Mouse (Mus musculus): ENCODE data around the gene Gabarapl1. TPM values are rescaled to one million over a fixed set of nuclear protein-coding genes. Genes with fewer than 3 reads are reported as not detected.
A peak's percentile ranks its signal among the peaks of the same experiment; 100 is the strongest.
"Not testable (repeated sequence)": the region's sequence is repeated elsewhere in the genome, so short reads cannot be mapped to it uniquely, and the experiment has no call there.

Gene Gabarapl1
- total RNA-seq (2021): 100 to 1,000 TPM; 576 to 580 TPM
- long read RNA-seq, experiment 1, transcript Gabarapl1-201 (4 exons, 1,820 nt): major isoform, 466 of 1,530 reads
- long read RNA-seq, experiment 1, partial matches to known transcripts: 1,060 of 1,530 reads
- long read RNA-seq, experiment 1, other reads (novel, unspliced or antisense): 2 of 1,530 reads
- long read RNA-seq, experiment 2, transcript Gabarapl1-203 (4 exons, 527 nt): minor isoform, 6 of 1,243 reads
- long read RNA-seq, experiment 2, transcript Gabarapl1-201 (4 exons, 1,820 nt): major isoform, 375 of 1,243 reads
- long read RNA-seq, experiment 2, partial matches to known transcripts: 859 of 1,243 reads
- long read RNA-seq, experiment 2, other reads (novel, unspliced or antisense): 2 of 1,243 reads

- intact Hi-C loops (cut with DNase I): no loop called here
- peak; percentile 82 to 88 for DNase-seq (ENCODE audit: low spot score in 2 of 2)
These were observed at the start of gene Gabarapl1 for GRCm38 (mm10) chr6:129532942-129533860. Gene Gabarapl1 (plus strand): TSS chr6:129533160.

DNA sequence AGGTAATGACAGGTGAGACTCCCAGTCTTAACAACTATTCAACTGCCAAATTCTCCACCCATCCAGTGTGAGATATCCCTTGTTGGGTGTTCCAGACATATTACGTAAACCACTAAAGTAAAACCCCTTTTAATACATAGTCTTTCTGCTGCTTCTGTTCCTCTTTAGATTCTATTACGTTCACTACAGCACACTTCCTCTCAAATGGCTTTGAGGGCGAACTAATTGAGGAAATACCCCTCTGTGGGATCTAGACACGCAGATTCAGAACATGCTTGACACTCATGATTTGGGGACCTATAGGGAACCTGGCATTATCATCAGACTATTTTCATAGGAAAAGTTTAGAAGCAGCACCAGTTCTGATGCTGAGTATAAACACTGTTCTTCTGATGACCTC, 38.0 kb upstream of the Gabarapl1 start:
- no peak for DNase-seq (ENCODE audit: low spot score in 2 of 2)
- intact Hi-C loops (cut with DNase I): no loop called here

DNA sequence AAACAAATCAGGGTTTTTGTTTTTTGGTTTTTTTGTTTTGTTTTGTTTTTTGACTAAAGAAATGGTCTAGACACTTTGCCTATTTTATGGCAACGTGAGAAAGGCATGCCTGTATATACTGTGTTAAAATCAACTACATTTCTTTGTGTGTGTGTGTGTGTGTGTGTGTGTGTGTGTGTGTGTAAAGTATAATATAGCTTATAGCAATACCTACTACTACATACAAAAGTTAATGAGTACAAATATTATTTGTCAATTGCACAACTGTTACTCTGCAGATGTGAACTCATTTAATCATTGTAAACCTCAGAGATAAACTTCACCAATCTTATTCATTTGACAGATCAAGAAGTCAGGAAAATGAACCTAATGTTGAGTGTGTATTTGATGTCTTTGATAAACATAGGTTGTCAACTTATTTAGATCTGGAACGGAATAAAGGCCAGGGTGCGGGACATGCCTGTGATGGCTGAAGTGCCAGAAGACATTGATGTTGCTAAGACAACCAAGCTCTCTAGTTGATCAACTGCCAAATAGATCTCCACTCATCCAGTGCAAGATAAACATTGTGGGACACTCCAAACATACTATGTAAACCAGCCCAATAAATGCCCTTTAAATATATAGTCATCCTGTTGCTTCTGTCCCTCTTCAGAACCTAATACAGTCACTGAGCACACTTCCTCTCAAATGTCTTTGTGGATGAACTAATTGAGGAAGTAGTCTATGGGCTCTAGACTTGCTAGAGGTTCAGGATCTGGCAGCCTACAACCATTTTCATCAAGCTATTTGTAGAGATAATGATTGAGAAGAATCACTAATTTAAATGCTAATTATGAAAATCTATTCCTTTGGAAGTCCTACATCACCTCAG, 35.4 kb upstream of the Gabarapl1 start:
- intact Hi-C loops (cut with DNase I): no loop called here
- DNase-seq (ENCODE audit: low spot score in 2 of 2): no peak

- intact Hi-C loops (cut with DNase I); DNase-seq (ENCODE audit: low spot score in 2 of 2): not testable (repeated sequence)
These were observed 33.4 kb upstream of the Gabarapl1 start for GRCm38 (mm10) chr6:129499516-129499915.

DNA sequence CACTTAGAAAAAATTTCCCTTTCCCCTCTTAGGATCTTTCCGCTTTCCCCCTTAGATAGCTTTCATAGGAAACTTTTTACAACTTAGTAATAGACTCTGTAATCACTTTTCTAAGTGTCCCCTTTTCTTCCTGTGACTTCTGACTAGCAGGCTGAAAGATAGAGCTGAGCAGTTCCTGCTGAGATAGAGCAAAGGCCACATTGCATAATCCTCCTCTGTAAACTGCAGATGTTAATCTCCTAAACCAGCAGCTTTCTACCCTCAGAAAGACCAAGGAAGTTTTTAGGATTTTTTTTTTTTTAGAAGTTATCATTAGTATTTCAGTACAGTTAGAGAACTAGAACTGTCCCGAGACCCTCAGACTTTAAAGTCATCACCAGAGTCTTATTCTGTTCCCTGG, 29.5 kb upstream of the Gabarapl1 start:
- DNase-seq (ENCODE audit: low spot score in 2 of 2): no peak
- intact Hi-C loops (cut with DNase I): no loop called here

DNA sequence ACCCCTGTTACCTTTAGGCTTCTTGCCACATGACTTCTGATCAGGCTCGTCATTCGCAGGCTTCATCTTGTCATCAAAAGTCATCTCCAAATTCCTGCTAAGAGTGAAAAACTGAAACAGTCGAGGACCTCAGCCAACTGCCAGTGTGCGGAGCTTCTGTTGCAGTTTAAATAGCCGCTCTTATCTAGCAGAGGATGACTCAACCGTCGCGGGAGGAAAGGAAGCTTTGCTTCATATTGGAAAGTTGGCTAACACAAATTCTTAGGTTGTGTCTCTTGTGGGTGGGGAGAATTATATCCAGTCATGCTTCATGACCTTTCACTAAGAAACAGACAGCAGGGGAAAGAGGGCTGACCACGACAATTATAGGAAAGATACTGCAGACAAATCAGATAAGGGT, 25.9 kb upstream of the Gabarapl1 start, which contains the start of gene Olr1:
TSS of gene Olr1 (minus strand) at position 142 of the 400 bp plus-strand sequence.
- DNase-seq (ENCODE audit: low spot score in 2 of 2): no peak
- intact Hi-C loops (cut with DNase I): no loop called here

DNA sequence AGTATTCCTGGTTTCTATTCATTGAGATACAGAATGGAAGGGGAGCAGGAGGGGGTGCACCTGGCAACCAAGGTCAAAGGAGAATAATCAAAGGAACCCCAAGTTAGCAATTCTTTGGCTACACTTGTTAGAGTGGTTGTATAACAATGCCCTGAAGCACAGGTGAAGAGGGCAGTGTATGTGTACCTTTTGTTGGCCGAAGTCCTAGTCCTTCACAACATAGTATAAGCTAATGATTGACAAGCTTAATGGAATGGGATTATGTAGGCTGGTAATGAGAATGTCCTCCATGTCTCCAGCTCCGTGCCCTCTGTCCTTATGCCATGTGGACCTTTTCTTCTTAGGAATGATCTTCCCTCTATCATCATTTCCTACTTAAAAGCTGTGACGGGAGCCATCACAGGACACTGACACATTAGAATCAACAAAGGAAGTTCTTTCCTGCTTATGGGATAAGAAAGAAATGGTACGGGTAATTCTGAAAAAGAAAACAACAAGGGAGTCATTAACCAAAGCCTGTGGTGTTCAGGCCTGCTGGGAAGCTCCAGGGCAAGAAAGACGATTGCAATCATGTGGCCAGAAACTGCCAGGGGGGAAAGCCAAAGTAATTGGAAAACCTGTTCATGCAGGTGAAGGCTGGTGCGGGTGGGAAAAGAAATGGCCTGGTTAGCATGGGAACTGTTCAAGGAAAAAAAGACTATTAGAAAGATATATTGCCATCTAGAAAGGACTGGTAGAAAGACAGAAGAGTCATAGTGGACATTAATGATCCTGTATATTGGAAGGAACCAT, 22.6 kb upstream of the Gabarapl1 start:
- intact Hi-C loops (cut with DNase I): no loop called here

DNA sequence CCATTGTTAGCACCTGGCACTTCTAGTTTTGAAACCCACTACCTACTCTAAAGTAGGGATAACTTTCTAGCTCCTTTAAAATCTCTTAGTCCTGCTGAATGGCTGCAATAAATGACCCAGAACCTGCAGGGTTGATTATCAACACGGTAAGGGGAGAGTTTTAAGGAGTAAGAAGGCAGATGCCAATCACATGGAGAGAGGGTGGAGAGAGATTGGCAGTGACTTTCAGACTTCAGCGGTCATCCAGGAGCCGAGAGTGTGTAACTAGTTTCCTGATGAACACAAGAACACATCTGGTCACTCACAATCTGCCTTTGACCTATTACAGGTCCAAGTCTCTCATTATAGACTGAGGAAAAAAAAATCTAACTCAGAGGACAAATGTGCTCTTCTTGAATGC, 20.6 kb upstream of the Gabarapl1 start, which contains the start of gene Tmem52b:
TSS of gene Tmem52b (plus strand) at position 189 of the 400 bp plus-strand sequence.
- intact Hi-C loops (cut with DNase I): no loop called here
- DNase-seq (ENCODE audit: low spot score in 2 of 2): no peak

More for the DNA sequence above, 22.6 kb upstream of the Gabarapl1 start:
- DNase-seq (ENCODE audit: low spot score in 2 of 2): no peak

DNA sequence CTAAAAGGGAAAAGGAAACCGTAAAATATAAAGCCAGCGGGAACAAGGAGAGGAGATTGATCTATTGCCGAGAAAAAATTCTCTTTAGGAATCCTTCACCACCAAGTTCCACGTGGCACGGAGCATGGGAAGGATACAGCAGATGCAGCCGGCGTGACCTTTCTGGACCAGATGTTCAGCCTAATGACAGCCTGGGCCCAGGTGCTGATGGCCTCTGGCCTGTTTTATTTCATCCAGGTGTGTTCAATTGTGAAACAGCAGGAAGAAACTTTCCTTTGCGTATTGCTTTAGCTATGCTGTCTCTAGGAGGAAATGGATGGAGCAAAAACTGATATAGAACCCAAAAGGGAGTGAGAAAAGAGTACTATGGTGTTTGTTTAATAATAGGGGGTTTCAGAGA, 20.1 kb upstream of the Gabarapl1 start:
- intact Hi-C loops (cut with DNase I): no loop called here
- DNase-seq (ENCODE audit: low spot score in 2 of 2): no peak

GRCm38 (mm10) chr6:129513409-129513808, 19.6 kb upstream of the Gabarapl1 start:
- peak; percentile 21 to 52 for DNase-seq (ENCODE audit: low spot score in 2 of 2)
- intact Hi-C loops (cut with DNase I): no loop called here

DNA sequence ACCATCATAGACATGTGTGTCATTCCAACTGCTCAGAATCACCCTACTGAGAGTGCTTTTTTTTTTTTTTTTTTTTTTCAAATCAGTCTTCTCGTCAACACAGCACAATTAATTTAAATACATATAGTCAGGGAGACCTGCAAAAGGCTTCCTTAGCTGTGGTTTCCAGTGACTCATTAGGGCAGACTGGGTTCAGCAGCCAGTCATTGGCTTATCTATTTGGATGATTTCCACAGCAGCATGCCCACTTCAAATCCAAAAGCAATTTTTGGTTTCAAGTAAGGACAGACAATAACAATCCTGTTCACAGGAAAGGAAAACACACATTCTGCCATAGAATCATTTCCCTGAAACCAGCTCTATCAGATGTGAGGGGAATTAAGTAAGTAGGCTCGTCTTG, 18.6 kb upstream of the Gabarapl1 start:
- intact Hi-C loops (cut with DNase I): no loop called here
- no peak for DNase-seq (ENCODE audit: low spot score in 2 of 2)

- intact Hi-C loops (cut with DNase I): no loop called here
- no peak for DNase-seq (ENCODE audit: low spot score in 2 of 2)
These were observed 17.9 kb upstream of the Gabarapl1 start for GRCm38 (mm10) chr6:129515068-129515467.

GRCm38 (mm10) chr6:129516388-129516787, 16.6 kb upstream of the Gabarapl1 start:
- no peak for DNase-seq (ENCODE audit: low spot score in 2 of 2)
- intact Hi-C loops (cut with DNase I): loop anchor here (2.0 kb wide), 1 partner anchor 124 kb away; no protein-coding TSS in a partner anchor

- intact Hi-C loops (cut with DNase I): loop anchor here (2.0 kb wide), 1 partner anchor 125 kb away; no protein-coding TSS in a partner anchor
- DNase-seq (ENCODE audit: low spot score in 2 of 2): peak; percentile 69
These were observed 15.1 kb upstream of the Gabarapl1 start for GRCm38 (mm10) chr6:129517752-129518408.

- intact Hi-C loops (cut with DNase I): no loop called here
- DNase-seq (ENCODE audit: low spot score in 2 of 2): no peak
These were observed 6.9 kb upstream of the Gabarapl1 start for GRCm38 (mm10) chr6:129526069-129526468.

DNA sequence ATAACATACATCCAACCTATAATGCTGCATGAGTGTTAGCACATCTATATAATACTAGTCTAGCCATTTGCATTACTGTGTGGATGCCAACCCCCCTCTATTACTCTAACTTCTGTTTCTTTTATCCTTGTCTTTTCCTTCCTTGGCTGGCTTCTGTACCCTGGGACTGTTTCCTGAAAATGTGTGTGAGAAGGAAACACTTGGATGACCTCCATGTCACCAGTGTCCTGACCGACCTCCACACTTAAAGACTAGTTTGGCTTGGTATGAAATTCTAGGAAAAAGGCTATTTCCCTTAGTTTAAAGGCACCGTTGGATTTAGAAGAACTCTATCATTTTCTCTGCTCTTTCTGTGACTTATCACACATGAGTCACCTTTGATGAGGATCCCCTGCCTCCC, 5.5 kb upstream of the Gabarapl1 start:
- intact Hi-C loops (cut with DNase I): no loop called here

GRCm38 (mm10) chr6:129529605-129530004, 3.4 kb upstream of the Gabarapl1 start:
- DNase-seq (ENCODE audit: low spot score in 2 of 2): no peak
- intact Hi-C loops (cut with DNase I): no loop called here

More for the DNA sequence above, 5.5 kb upstream of the Gabarapl1 start:
- DNase-seq (ENCODE audit: low spot score in 2 of 2): no peak

DNA sequence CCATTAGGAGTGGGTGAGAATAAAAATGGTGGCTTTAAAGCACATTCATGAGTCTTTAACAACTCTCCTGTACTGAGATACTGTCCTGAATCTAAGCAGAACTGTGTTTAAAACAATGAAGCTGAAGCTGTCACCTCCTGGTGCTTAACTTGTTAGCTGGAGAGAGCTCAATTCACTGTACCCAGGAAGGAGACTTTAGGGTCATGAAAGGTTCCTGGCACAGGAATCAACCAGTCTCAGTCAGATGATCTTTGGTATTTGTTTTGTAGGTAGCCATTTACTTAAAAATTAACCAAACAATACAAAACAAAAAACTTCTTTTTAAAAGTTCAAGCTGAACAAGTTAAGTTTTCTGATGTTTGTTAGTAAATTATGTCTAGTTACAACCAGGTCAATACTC, 2.7 kb upstream of the Gabarapl1 start:
- intact Hi-C loops (cut with DNase I): no loop called here
- no peak for DNase-seq (ENCODE audit: low spot score in 2 of 2)

Measured in left cerebral cortex, postnatal 14 days (tissue).